Mouse (Mus musculus) forebrain, embryonic 11.5 days (tissue): ENCODE measurements around the gene Ttc7b. TPM values are rescaled to one million over a fixed set of nuclear protein-coding genes. Genes with fewer than 3 reads are reported as not detected.

Experiments used
- ATAC-seq: fragments of 200-750 bp; cut with Nextera tagmentation; replicated peaks from 2 replicates; pipeline ENCODE4 v1.8.0; 2017; ENCODE audit warnings: moderate TSS enrichment; ENCODE audit not compliant: low FRiP score
- DNase-seq: peaks from one replicate; pipeline ENCODE4 v3.0.0-alpha.2; 2017; ENCODE audit warnings: low spot score
- H3K27ac ChIP-seq: fragments of 300-500 bp; sonication (generic); 2 replicates; pipeline ENCODE4 v1.5.1; 2014; ENCODE audit warnings: low read depth, low read length
- H3K27me3 ChIP-seq: fragments of 300-500 bp; sonication (generic); 2 replicates; pipeline ENCODE4 v1.6.1; 2014; ENCODE audit warnings: mild to moderate bottlenecking, low read length, mixed read lengths; ENCODE audit not compliant: control insufficient read depth, insufficient read depth
- H3K36me3 ChIP-seq: fragments of 300-500 bp; sonication (generic); 2 replicates; pipeline ENCODE4 v1.6.1; 2014; ENCODE audit warnings: mild to moderate bottlenecking, low read length, moderate library complexity, mixed read lengths; ENCODE audit not compliant: control insufficient read depth, insufficient read depth
- H3K4me1 ChIP-seq: fragments of 300-500 bp; sonication (generic); replicated peaks from 2 replicates; pipeline ENCODE4 v1.6.1; 2014; ENCODE audit warnings: low read length, mixed read lengths; ENCODE audit not compliant: control insufficient read depth, insufficient read depth
- H3K4me2 ChIP-seq: fragments of 300-500 bp; sonication (generic); 2 replicates; pipeline ENCODE4 v1.6.1; 2014; ENCODE audit warnings: low read depth, mild to moderate bottlenecking, low read length, moderate library complexity, mixed read lengths; ENCODE audit not compliant: severe bottlenecking
- H3K4me3 ChIP-seq: fragments of 300-500 bp; sonication (generic); 2 replicates; pipeline ENCODE4 v1.5.1; 2014; ENCODE audit warnings: low read depth, low read length
- H3K9ac ChIP-seq: fragments of 300-500 bp; sonication (generic); 2 replicates; pipeline ENCODE4 v1.6.1; 2014; ENCODE audit warnings: low read length
- H3K9me3 ChIP-seq: fragments of 300-500 bp; sonication (generic); 2 replicates; pipeline ENCODE4 v1.6.1; 2016; ENCODE audit warnings: low read length, mixed read lengths; ENCODE audit not compliant: control insufficient read depth
- WGBS: fragments of 180-500 bp; shearing (Covaris S2); extraction: QIAGEN DNeasy Blood & Tissue Kit; methylation state at CpG from one replicate; pipeline ENCODE4 v1.1.7; 2014; 5-methylcytosine and 5-hydroxymethylcytosine counted together
- polyA plus RNA-seq: library from polyadenylated mRNA; unstranded; fragments of >200 nt; fragmentation: Nextera tagmentation; extraction: Ambion mirVana; gene quantifications from 2 replicates; pipeline ENCODE4 v1.2.1, GENCODE M21; 2014

Gene Ttc7b
- polyA plus RNA-seq, 1 experiment from 2014 or later = 9.5 TPM

GRCm38 (mm10) chr12:100404430-100404829 is 116.2 kb downstream of the Ttc7b start:
- no peaks in the 10 kb centered on the region for H3K9me3 ChIP-seq
- H3K36me3 ChIP-seq = no peaks in the 10 kb centered on the region; the same call in 1 of the 2 replicates
- no peak overlapping the region for H3K9ac ChIP-seq
- peaks cover 9% of the 10 kb centered on the region for H3K4me1 ChIP-seq
- no peak overlapping the region for H3K4me2 ChIP-seq
- WGBS = 85% methylated on average over 3 of the region's 3 CpGs
- H3K27ac ChIP-seq = no peak overlapping the region
- no peak overlapping the region for H3K4me3 ChIP-seq
- DNase-seq = no peak
- H3K27me3 ChIP-seq = no peaks in the 10 kb centered on the region
- ATAC-seq = no peak

DNA sequence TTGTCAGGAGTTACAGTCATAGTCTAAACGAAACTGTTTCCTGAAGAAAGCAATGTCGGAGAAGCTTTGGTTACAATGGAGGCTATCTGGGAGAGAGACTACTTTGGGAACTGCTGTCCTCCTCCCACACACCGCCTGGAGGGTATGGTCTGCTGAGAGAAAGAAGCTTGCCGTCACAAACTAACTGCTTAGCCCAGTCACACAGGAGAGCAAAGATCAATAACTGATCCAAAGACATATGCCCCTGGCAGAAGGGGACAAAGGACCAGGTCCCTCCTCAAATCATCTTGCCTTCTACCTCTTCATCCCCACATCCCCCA is 117.7 kb downstream of the Ttc7b start:
- DNase-seq = no peak
- Histone ChIP-seq H3K9me3 (no peaks in the 10 kb centered on the region), H3K4me2 (no peak overlapping the region), H3K27me3 (no peaks in the 10 kb centered on the region), H3K4me1 (peaks cover 6% of the 10 kb centered on the region), H3K9ac (no peak overlapping the region), H3K4me3 (no peak overlapping the region), H3K36me3 (no peaks in the 10 kb centered on the region; the same call in 1 of the 2 replicates), H3K27ac (no peak overlapping the region)
- 95% methylated on average over 4 of the region's 4 CpGs for WGBS
- ATAC-seq = no peak

DNA sequence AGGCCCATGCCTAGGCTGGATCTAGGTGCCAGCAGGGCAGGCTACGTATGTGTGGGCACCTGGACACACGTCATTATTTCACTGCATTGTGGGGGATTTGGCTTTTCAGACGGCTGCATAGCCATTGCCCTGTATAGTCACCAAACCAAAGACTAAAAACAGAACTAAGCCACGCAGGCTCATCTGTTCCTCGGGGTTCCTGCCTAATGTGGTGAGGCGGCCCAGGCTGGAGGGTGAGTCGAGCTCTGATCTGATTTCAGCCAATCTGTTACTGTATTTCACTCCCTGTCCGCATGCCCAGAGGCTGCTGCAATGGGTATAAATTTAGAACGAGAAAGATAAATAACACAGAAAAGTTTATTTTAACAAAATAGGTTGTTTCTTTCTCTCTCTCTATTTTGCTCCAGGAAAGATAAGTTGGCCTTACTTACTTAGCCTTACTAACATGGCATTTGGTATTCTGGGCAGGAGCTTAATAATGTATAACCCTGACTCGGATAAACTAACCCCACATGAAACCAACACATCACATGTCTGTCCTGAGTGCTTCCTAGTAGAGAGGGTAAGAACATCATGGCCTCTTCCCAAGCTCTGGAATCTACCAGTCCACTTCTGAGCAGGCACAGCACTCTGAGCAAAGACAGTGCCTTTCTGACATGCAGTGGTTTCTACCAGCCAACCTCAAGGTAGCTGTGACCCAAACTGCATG is 118.2 kb downstream of the Ttc7b start:
- ATAC-seq (no peak), DNase-seq (no peak)
- 91% methylated on average over 10 of the region's 10 CpGs for whole genome bisulfite sequencing
- H3K4me2 ChIP-seq = no peak overlapping the region
- no peak overlapping the region for H3K9ac ChIP-seq
- H3K9me3 ChIP-seq = no peaks in the 10 kb centered on the region
- no peak overlapping the region for H3K4me3 ChIP-seq
- peaks cover 3% of the 10 kb centered on the region; the same call in 1 of the 2 replicates for H3K4me1 ChIP-seq
- no peaks in the 10 kb centered on the region; the same call in 1 of the 2 replicates for H3K36me3 ChIP-seq
- H3K27ac ChIP-seq = no peak overlapping the region
- H3K27me3 ChIP-seq = no peaks in the 10 kb centered on the region

DNA sequence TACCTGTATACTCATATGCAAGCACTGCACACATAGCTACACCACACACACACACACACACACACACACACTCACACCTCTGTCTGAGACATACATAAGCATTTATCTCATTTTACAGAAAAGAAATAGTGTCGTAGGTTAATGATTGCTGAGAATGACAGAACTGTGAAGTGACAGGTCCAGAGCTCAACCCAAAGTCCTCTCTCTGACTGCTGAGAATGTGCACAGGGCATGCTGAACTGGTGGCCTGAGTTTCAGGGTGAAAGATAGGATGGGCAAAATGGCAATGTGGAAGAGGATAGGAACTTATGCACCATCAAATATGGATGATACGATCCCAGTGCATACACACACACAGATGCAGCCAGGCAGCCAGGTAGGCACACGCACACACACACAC is 120.5 kb downstream of the Ttc7b start:
- 92% methylated on average over 3 of the region's 3 CpGs for WGBS
- H3K36me3 ChIP-seq = no peaks in the 10 kb centered on the region; the same call in 1 of the 2 replicates

DNA sequence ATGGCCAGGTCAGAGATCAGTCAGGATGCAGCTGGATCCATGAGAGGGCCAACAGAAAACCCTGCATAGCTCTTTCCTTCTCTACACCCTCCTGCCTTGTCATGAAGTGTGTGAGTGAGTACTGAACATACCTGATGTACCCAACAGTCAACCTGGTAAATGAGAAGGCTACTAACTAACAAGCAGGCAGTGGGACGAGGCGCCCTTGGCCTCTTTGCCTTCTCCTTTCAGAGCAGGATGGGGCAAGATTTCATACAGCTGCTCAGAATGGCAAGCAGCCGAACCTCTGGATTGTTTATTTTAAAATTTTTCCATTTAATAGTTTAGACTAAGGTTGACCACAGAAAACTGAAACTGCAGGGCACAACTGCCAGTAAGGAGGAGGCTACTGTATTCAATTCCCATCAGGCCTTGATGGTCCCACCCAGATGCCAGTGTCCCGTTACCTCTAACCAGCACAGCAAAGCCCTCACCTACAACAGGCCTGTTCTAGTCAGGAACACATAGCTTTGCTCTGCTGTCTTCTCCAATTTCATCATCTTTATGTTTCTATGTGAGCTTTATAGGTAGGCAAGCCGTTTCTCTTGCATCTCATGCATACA is 121.4 kb downstream of the Ttc7b start:
- Histone ChIP-seq H3K4me1 (no peaks in the 10 kb centered on the region), H3K27ac (no peak overlapping the region), H3K9me3 (no peaks in the 10 kb centered on the region), H3K4me3 (no peak overlapping the region), H3K36me3 (peaks cover 3% of the 10 kb centered on the region; the same call in 1 of the 2 replicates), H3K27me3 (no peaks in the 10 kb centered on the region), H3K4me2 (no peak overlapping the region), H3K9ac (no peak overlapping the region)
- no peak for DNase-seq
- 86% methylated on average over 5 of the region's 5 CpGs for WGBS
- no peak for ATAC-seq

More for the DNA sequence above, 120.5 kb downstream of the Ttc7b start:
- Histone ChIP-seq H3K27me3 (no peaks in the 10 kb centered on the region), H3K9me3 (no peaks in the 10 kb centered on the region), H3K4me3 (no peak overlapping the region), H3K4me2 (no peak overlapping the region), H3K9ac (no peak overlapping the region), H3K27ac (no peak overlapping the region), H3K4me1 (no peaks in the 10 kb centered on the region)
- ATAC-seq (no peak), DNase-seq (no peak)

- no peaks in the 10 kb centered on the region for H3K4me1 ChIP-seq
- no peaks in the 10 kb centered on the region for H3K9me3 ChIP-seq
- no peak for ATAC-seq
- no peak overlapping the region for H3K27ac ChIP-seq
- DNase-seq = no peak
- H3K9ac ChIP-seq = no peak overlapping the region
- WGBS = 72% methylated on average over 8 of the region's 8 CpGs
- H3K4me3 ChIP-seq = no peak overlapping the region
- no peaks in the 10 kb centered on the region for H3K27me3 ChIP-seq
- H3K36me3 ChIP-seq = peaks cover 3% of the 10 kb centered on the region; the same call in 1 of the 2 replicates
- H3K4me2 ChIP-seq = no peak overlapping the region
Measured at GRCm38 (mm10) chr12:100398268-100398943, 122.2 kb downstream of the Ttc7b start.

DNA sequence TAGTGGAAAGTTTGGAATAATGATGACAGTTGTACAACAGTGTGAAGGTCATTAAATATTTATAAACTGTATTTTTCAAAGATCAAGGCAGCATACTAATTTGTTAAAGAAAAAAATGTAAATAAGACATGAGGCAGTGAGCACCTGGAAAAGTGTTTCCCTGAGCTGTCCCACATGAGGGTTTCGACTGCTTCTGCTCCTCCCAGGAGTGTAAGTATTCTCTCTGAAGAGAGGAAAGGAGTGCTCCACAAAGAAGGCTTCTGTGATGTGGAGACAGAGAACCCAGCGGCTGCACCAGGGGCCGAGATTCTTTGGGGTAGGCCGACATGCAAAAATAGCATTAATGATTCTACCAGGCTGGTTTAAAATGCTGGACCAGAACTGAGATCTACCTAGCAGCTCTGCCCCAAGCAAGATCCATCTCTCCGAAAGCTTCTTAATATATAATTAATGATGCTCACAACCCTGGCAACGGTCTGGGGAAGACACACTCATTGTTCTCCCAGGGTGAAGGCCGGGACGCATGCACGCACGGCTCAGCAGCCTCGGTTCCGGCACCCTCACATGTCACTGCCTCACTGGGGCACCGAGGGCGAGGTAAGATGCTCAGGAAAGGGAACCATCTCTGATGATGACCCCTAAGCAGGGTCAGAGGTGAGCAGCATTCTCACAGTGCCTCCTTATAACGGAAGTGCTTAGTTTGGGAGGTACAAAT is 123.0 kb downstream of the Ttc7b start:
- Histone ChIP-seq H3K4me2 (no peak overlapping the region), H3K27ac (no peak overlapping the region), H3K27me3 (no peaks in the 10 kb centered on the region), H3K9me3 (no peaks in the 10 kb centered on the region), H3K36me3 (peaks cover 3% of the 10 kb centered on the region; the same call in 1 of the 2 replicates), H3K4me1 (no peaks in the 10 kb centered on the region), H3K4me3 (no peak overlapping the region), H3K9ac (no peak overlapping the region)
- WGBS = 85% methylated on average over 15 of the region's 15 CpGs
- no peak for ATAC-seq
- no peak for DNase-seq

DNA sequence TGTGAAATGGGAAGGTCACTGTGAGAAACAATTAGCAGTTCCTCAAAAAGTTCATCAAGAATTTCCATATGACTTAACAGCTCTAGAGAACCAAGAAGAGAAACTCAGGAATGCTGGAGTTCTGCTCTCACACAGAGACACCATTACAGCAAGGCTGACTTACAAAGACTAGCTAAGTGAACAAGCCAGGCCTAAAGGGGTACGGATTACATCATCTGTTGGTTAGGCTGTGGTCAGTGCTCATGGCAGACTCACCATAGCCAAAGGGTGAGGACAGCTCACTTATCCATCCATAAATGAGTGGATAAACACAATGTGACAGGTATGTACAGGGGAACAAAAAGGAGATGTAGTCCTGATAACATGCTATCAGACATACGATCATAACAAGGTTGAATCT is 123.8 kb downstream of the Ttc7b start:
- 86% methylated on average over 2 of the region's 2 CpGs for WGBS
- no peak overlapping the region for H3K27ac ChIP-seq
- no peak overlapping the region for H3K9ac ChIP-seq
- no peaks in the 10 kb centered on the region for H3K9me3 ChIP-seq
- no peak overlapping the region for H3K4me2 ChIP-seq
- no peak overlapping the region for H3K4me3 ChIP-seq
- H3K36me3 ChIP-seq = peaks cover 3% of the 10 kb centered on the region; the same call in 1 of the 2 replicates
- H3K27me3 ChIP-seq = no peaks in the 10 kb centered on the region
- H3K4me1 ChIP-seq = no peaks in the 10 kb centered on the region
- no peak; the same call in 1 of the 2 replicates for ATAC-seq
- no peak for DNase-seq
